Comparison of ENCODE assay signal across 9 mouse cellular contexts in genomic region chr2:150666723-150667064, GRCm38 (mm10). TPM values are rescaled to one million over a fixed set of nuclear protein-coding genes. Genes with fewer than 3 reads are reported as not detected.
DNase-seq lines count a peak whose midpoint lies in the region; ATAC-seq and TF ChIP-seq lines count a peak whose summit lies in the region.
"Had no signal": no experiment of that assay in that cellular context is flagged by ENCODE, and none has a peak within 500 bp of the region (broad histone marks: within the 10 kb centered on the region; RNA-seq: fewer than 3 reads in every experiment).

No protein-coding gene starts in this region.

- intact Hi-C loops in left cerebral cortex, postnatal 10 days (cut with DNase I): no loop called here

- no peak for TF ChIP-seq CTCF in bone marrow macrophage, adult 2 months (IDR thresholded peaks at IDR 0.05; ENCODE audit: low read depth, low read length)

- no peaks in the 10 kb centered on the region for H3K36me3 ChIP-seq in kidney, embryonic 14.5 days (ENCODE audit: control insufficient read depth, insufficient read depth, low read length)
- H3K36me3 ChIP-seq in hindbrain, embryonic 12.5 days: no peaks in the 10 kb centered on the region
- no peaks in the 10 kb centered on the region for H3K36me3 ChIP-seq in midbrain, embryonic 14.5 days (ENCODE audit: control insufficient read depth, insufficient read depth, low read length)

- 51% methylated on average over 7 of the region's 7 CpGs for WGBS in kidney, embryonic 14.5 days
- 43% methylated on average over 7 of the region's 7 CpGs for WGBS in hindbrain, embryonic 12.5 days
- WGBS in midbrain, embryonic 14.5 days: 50% methylated on average over 7 of the region's 7 CpGs

- TF ChIP-seq POLR2A in bone marrow macrophage, adult 2 months (IDR thresholded peaks at IDR 0.05; ENCODE audit: borderline replicate concordance, low read depth, low read length): no peak

- peaks cover 9% of the 10 kb centered on the region for H3K27me3 ChIP-seq in kidney, embryonic 14.5 days (ENCODE audit: control insufficient read depth, insufficient read depth, low read length)
- peaks cover 21% of the 10 kb centered on the region for H3K27me3 ChIP-seq in hindbrain, embryonic 12.5 days
- H3K27me3 ChIP-seq in midbrain, embryonic 14.5 days (ENCODE audit: control insufficient read depth, insufficient read depth, low read length): no peaks in the 10 kb centered on the region

- peak overlapping the region; percentile 96; the same call in 1 of the 2 replicates for H3K4me2 ChIP-seq in kidney, embryonic 14.5 days (replicated peaks; ENCODE audit: low read depth, low read length)
- H3K4me2 ChIP-seq in hindbrain, embryonic 12.5 days (replicated peaks): peak overlapping the region; percentile 89
- H3K4me2 ChIP-seq in midbrain, embryonic 14.5 days (ENCODE audit: low read length): peak overlapping the region; percentile 92

- H3K27ac ChIP-seq in kidney, embryonic 14.5 days (ENCODE audit: low read depth, low read length): no peak overlapping the region
- no peak overlapping the region for H3K27ac ChIP-seq in bone marrow macrophage, adult 2 months (ENCODE audit: insufficient read depth, low read depth, low read length)
- peak overlapping the region; percentile 76; the same call in 1 of the 2 replicates for H3K27ac ChIP-seq in hindbrain, embryonic 12.5 days
- 0 out of 2 replicates have a peak overlapping the region, but pooled peaks have one; percentile 21 for H3K27ac ChIP-seq in midbrain, embryonic 14.5 days (replicated peaks; ENCODE audit: low read depth, low read length)

- H3K4me3 ChIP-seq in kidney, embryonic 14.5 days (ENCODE audit: low read length): peak overlapping the region; percentile 64; the same call in 1 of the 2 replicates
- H3K4me3 ChIP-seq in bone marrow macrophage, adult 2 months (ENCODE audit: insufficient read depth, low read length): peak overlapping the region; percentile 67
- H3K4me3 ChIP-seq in hindbrain, embryonic 12.5 days: peak overlapping the region; percentile 62
- H3K4me3 ChIP-seq in midbrain, embryonic 14.5 days (replicated peaks; ENCODE audit: low read depth, low read length): peak overlapping the region; percentile 63

- no peak for DNase-seq in kidney, postnatal 25 days
- DNase-seq in midbrain, embryonic 14.5 days: no peak
- DNase-seq in ovary, postnatal 10 days (ENCODE audit: low spot score): no peak
- DNase-seq in cerebellum, adult 8-10 months: no peak
- DNase-seq in left cerebral cortex, postnatal 10 days (ENCODE audit: extremely low spot score in 1 of 2, low spot score in 2 of 2): no peak

- H3K9ac ChIP-seq in kidney, embryonic 14.5 days (ENCODE audit: low read depth, low read length): no peak overlapping the region
- H3K9ac ChIP-seq in hindbrain, embryonic 12.5 days: peak overlapping the region; percentile 74; the same call in 1 of the 2 replicates
- peak overlapping the region; percentile 77 for H3K9ac ChIP-seq in midbrain, embryonic 14.5 days (replicated peaks; ENCODE audit: low read length)

- H3K4me1 ChIP-seq in kidney, embryonic 14.5 days (ENCODE audit: control insufficient read depth, insufficient read depth, low read length): peaks cover 3% of the 10 kb centered on the region; the same call in 1 of the 2 replicates
- peaks cover 41% of the 10 kb centered on the region for H3K4me1 ChIP-seq in bone marrow macrophage, adult 2 months (ENCODE audit: control insufficient read depth, insufficient read depth, low read length)
- peaks cover 19% of the 10 kb centered on the region for H3K4me1 ChIP-seq in hindbrain, embryonic 12.5 days
- H3K4me1 ChIP-seq in midbrain, embryonic 14.5 days (ENCODE audit: control insufficient read depth, insufficient read depth, low read length): peaks cover 17% of the 10 kb centered on the region

- no peaks in the 10 kb centered on the region for H3K9me3 ChIP-seq in kidney, embryonic 14.5 days (ENCODE audit: control insufficient read depth, low read length)
- no peaks in the 10 kb centered on the region for H3K9me3 ChIP-seq in hindbrain, embryonic 12.5 days (replicated peaks)
- no peaks in the 10 kb centered on the region for H3K9me3 ChIP-seq in midbrain, embryonic 14.5 days (ENCODE audit: control insufficient read depth, low read length)

- no peak for ATAC-seq in kidney, embryonic 14.5 days (ENCODE audit: low FRiP score, low TSS enrichment)
- ATAC-seq in hindbrain, embryonic 12.5 days (ENCODE audit: low FRiP score): no peak
- ATAC-seq in midbrain, embryonic 14.5 days (ENCODE audit: low FRiP score, low TSS enrichment): no peak

RNA-seq across cellular contexts. Expression of gene Acss1, which starts 1.6 kb away (rescaled TPM):
- 2.3 and 5.6 TPM in 2 replicates for polyA plus RNA-seq in kidney, embryonic 14.5 days (2014; fragmentation: Nextera tagmentation; extraction: Ambion mirVana)
- 9.4 and 9.5 TPM in 2 replicates for polyA plus RNA-seq in bone marrow macrophage, adult 2 months (2012; ENCODE audit: insufficient read depth, insufficient read length, missing spikeins)
- polyA plus RNA-seq in hindbrain, embryonic 12.5 days (2016; fragmentation: Nextera tagmentation; extraction: Ambion mirVana): 28.4 and 32.6 TPM in 2 replicates
- polyA plus RNA-seq in midbrain, embryonic 14.5 days (2014; fragmentation: Nextera tagmentation; extraction: Ambion mirVana): 15.2 and 19.9 TPM in 2 replicates
- 10 to 100 TPM; 16.4 to 17.4 TPM for total RNA-seq in left cerebral cortex, postnatal 10 days (2021)

RNA-seq across cellular contexts. Expression of gene Vsx1, which starts 22.5 kb away (rescaled TPM):
- not detected in 2 replicates for polyA plus RNA-seq in kidney, embryonic 14.5 days (2014; fragmentation: Nextera tagmentation; extraction: Ambion mirVana)
- polyA plus RNA-seq in bone marrow macrophage, adult 2 months (2012; ENCODE audit: insufficient read depth, insufficient read length, missing spikeins): not detected in 2 replicates
- polyA plus RNA-seq in hindbrain, embryonic 12.5 days (2016; fragmentation: Nextera tagmentation; extraction: Ambion mirVana): 1.0 and 1.3 TPM in 2 replicates
- polyA plus RNA-seq in midbrain, embryonic 14.5 days (2014; fragmentation: Nextera tagmentation; extraction: Ambion mirVana): not detected in 2 replicates
- not detected for total RNA-seq in left cerebral cortex, postnatal 10 days (2021)
- polyA plus RNA-seq: Patski had no signal

RNA-seq across cellular contexts. Expression of gene Apmap, which starts 58.3 kb away (rescaled TPM):
- polyA plus RNA-seq in kidney, embryonic 14.5 days (2014; fragmentation: Nextera tagmentation; extraction: Ambion mirVana): 31.9 and 41.3 TPM in 2 replicates
- polyA plus RNA-seq in bone marrow macrophage, adult 2 months (2012; ENCODE audit: insufficient read depth, insufficient read length, missing spikeins): 21.4 and 22.1 TPM in 2 replicates
- 36.1 and 38.1 TPM in 2 replicates for polyA plus RNA-seq in hindbrain, embryonic 12.5 days (2016; fragmentation: Nextera tagmentation; extraction: Ambion mirVana)
- polyA plus RNA-seq in midbrain, embryonic 14.5 days (2014; fragmentation: Nextera tagmentation; extraction: Ambion mirVana): 33.4 and 42.5 TPM in 2 replicates
- total RNA-seq in left cerebral cortex, postnatal 10 days (2021): 10 to 100 TPM; 51.8 to 53.3 TPM

Comparison
In these comparisons a context has a peak if more than half of its experiments do, and no peak if none do; other contexts are left out.
1. H3K27ac ChIP-seq: peak in hindbrain, embryonic 12.5 days (single experiment) and midbrain, embryonic 14.5 days (single experiment); none in kidney, embryonic 14.5 days (single experiment) and bone marrow macrophage, adult 2 months (single experiment).
2. Peak in every context shown above with its lines, with median percentiles within 50 percentile points of each other: H3K4me2 ChIP-seq and H3K4me3 ChIP-seq.